Mouse (Mus musculus) embryo, embryonic 9.5 days (tissue): ENCODE data around the gene Dhh.
"Not testable (repeated sequence)": the region's sequence is repeated elsewhere in the genome, so short reads cannot be mapped to it uniquely, and the experiment has no call there.

Source experiments
- DNase-seq: peaks from one replicate; pipeline ENCODE4 v3.0.0-alpha.2; 2017; ENCODE audit errors: extremely low spot score

Dhh gene

GRCm38 (mm10) chr15:98897928-98898800, at the start of gene Dhh:
Gene Dhh (minus strand): TSS chr15:98898540.
- peak; percentile 51 for DNase-seq

DNA sequence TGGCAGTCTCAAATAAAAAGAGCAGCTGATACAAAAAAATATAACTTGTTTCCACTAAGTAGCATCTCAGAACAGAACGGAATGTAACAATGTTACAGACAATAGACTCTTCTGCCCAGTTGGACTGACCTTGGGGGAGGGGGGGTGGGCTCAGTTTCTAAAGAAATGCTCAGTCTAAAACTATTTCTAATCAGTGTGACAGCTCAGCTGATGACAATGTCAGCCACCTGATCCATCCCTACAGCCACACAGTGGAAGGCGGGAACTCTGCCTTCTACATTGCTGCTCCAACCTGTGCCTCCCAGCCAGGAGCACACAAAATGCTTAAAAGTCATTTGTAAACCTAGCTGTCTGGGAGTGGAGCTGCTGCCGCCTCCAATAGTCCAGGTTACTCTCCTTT, 49.5 kb upstream of the Dhh start:
- no peak for DNase-seq

GRCm38 (mm10) chr15:98943133-98943532, 44.8 kb upstream of the Dhh start:
- no peak for DNase-seq

GRCm38 (mm10) chr15:98942081-98942480, 43.7 kb upstream of the Dhh start:
- DNase-seq, result no peak

- no peak for DNase-seq
These were observed 43.2 kb upstream of the Dhh start for GRCm38 (mm10) chr15:98941539-98941938.

- no peak for DNase-seq
These were observed 42.5 kb upstream of the Dhh start for GRCm38 (mm10) chr15:98940816-98941215.

- peak; percentile 92 for DNase-seq
These were observed 36.0 kb upstream of the Dhh start, which contains the start of gene Tuba1b for GRCm38 (mm10) chr15:98934217-98934839. Gene Tuba1b (minus strand): TSS chr15:98934565.

GRCm38 (mm10) chr15:98933833-98934216, 35.5 kb upstream of the Dhh start:
- peak; percentile 95 for DNase-seq

DNA sequence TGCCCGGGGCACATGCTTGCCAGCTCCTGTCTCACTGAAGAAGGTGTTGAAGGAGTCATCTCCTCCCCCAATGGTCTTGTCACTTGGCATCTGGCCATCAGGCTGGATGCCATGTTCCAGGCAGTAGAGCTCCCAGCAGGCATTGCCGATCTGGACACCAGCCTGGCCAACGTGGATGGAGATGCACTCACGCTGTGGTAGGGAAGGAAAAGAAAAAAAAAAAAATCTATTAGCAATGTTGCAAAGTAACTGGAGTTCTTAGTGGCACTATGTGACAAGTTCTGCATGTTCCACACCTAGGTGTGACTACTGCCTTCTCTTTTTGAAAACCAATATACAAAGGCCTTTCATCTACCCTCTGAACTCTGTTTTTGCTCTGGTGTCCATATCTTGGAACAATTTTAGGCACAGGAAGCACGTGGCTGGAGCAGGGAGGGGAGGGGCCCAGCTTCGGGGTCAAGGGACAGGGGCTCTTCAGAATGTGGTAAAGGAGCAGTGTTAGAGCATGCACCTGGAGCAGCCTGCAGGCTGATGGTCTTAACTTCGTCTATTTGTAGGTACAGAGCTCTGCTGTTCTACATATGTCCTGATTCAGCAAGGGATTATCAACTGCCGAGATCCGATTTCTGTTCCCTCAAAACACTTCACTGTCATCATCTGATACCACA, 34.8 kb upstream of the Dhh start:
- peak; percentile 27 for DNase-seq

GRCm38 (mm10) chr15:98930998-98931397, 32.7 kb upstream of the Dhh start:
- DNase-seq, result peak; percentile 9

- peak; percentile 28 for DNase-seq
These were observed 31.8 kb upstream of the Dhh start for GRCm38 (mm10) chr15:98930017-98930734.

GRCm38 (mm10) chr15:98928598-98929240, 30.4 kb upstream of the Dhh start:
- peak; percentile 70 for DNase-seq

DNA sequence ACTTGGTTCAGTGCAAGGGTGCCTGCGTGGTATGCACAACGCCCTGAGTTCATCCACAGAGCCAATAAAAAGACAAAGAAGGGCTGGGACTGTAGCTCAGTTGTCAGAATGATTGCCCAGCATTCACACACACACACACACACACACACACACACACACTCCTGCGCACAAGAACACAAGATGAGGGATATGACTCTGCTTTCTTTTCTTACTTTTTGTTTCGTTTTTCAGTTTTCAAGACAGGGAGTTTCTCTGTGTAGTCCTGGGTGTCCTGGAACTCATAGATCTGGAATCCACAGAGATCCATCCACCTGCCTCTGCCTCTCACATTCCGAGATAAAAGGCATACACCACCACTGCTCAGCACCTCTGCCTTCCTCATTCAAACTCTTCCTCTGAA, 29.2 kb upstream of the Dhh start:
- DNase-seq, result no peak

DNA sequence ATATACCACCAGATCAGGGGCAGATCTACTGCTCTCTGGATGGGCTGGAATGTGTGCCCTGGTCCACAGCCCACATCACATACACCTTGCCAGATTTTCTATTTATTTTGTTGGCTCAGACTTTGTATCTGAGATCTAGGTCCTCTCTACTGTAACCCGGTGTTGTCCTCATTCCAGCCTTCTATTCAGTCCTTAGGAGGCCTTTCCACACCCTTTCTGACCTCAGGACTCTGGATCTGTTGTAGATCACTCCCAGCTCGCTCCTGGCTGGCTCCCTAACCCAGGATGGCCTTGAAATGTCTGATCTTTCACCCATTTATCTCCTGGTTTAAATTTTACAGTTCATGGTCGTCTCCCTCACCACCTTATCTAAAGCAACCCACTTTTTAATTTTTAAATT, 26.3 kb upstream of the Dhh start:
- no peak for DNase-seq

DNA sequence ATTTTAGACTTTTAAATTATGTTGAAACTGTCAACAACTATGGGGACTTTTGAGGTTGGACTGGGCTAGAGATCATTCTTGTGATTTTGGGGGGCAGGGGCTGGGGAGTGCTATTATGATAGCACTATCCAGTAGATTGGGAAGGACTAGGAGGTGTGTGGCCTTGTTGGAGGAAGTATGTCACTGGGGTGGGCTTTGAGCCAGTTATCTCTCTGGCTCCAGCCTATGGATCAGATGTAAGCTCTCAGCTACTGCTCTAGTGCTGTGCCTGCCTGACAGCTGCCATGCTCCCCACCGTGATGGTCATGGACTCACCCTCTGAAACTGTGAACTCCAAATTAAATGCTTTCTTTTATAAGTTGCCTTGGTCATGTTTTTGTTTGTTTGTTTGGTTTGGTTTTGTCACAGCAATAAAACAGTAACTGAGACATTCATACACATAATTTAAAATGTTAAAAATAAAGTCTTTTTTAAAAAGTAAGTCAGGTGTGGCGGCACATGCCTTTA, 24.7 kb upstream of the Dhh start:
- DNase-seq, result no peak

GRCm38 (mm10) chr15:98922581-98922980, 24.2 kb upstream of the Dhh start:
- DNase-seq, result no peak

DNA sequence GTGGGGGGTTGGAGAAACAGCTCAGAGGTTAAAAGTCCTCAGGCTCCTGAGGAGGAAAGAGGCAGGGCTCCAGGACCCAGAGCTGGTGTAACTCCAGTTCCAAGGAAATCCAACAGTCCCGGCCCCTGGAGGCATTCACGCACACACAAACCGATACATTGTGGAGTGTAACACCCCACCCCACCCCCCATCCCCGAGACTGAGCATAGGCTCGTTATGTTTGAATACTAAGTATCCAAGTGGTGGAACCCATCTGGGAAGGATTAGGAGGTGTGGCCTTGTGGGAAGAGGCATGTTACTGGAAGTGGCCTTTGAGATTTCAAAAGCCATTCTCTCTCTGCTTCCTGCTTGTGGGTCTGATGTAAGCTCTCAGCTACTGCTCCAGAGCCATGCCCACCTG, 23.2 kb upstream of the Dhh start:
- DNase-seq, result no peak

- DNase-seq, result not testable (repeated sequence)
These were observed 20.2 kb upstream of the Dhh start for GRCm38 (mm10) chr15:98918499-98918895.

DNA sequence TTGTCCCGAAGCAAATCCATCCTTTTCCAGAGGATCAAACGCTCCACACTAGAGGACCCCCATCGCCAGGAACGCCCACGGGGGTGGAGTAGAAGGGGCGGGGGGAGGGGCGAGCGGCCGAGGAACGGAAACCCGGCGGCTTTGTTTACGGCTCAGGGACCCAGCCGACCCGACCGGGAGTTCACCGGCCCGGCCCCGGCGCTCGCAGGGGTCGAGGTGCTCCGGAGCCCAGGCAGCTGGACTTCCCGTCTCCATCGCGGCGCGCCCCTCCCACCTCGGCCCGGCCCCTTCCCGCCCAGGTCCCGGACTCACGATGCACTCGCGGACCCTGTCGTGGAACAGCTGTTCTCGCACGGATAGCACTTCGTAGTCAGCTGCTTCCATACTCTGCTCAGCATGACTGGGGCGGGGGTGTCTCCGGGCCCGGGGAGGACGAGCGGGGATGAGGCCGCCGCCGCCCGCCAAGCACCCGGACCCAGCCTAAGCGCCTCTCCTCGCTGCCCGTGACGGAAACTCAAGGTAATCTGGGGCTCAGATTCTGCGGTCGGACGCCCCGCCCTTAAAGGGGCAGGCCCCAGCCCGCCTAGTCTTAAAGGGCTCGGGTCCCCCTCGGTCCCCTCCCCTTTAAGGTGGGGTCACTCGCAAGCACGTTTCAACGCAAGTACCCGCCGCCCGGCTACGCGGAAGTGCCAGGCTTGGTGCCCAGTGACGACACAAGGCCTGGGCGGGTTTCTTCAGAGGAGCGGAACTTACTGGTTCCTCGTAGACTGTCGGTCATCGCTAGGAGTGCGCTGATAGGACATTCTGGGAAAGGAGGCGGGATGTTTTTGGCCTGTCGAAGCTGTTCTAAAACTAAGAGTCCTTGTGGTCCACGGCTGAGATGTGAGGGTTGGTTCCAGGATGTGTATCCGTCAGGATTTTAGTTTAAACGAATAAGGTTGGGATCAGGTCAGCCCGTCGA, 19.5 kb upstream of the Dhh start, which contains the start of gene Lmbr1l:
Gene Lmbr1l, minus strand, starts transcription at position 694 of the 961 bp plus-strand sequence.
- peak; percentile 98 for DNase-seq

DNA sequence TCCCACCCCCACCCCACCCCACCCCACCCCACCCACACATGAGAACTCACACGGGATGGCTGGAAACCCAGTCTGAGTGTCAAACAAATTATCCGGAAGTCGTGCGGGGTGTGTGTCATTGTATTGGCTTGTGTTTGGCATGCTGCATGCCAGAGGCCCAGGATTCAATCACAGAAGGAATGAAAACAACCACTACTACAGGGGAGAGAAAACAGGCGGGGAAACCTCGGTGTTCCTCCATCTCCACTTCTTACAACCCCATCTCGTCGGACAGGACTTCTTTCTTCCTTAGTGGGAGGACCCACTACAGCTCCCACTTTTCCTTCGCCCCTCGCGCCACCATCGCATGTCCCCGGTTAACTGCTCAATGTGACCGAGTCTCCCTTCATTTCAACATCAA, 18.8 kb upstream of the Dhh start:
- no peak for DNase-seq
